Mouse (Mus musculus) embryonic fibroblast, embryonic 13.5 days (primary cell): Measurements from ENCODE around the gene Eef1akmt1.

Source experiments
- CTCF ChIP-seq: IDR thresholded peaks from 2 replicates; pipeline ENCODE4 v1.5.1; 2011; ENCODE audit warnings: mild to moderate bottlenecking, control low read depth, low read length, moderate library complexity, borderline replicate concordance; ENCODE audit not compliant: insufficient read depth
- POLR2A ChIP-seq: IDR thresholded peaks from 2 replicates; pipeline ENCODE4 v1.6.1; 2011; ENCODE audit warnings: low read depth, mild to moderate bottlenecking, control low read depth, low read length, moderate library complexity

GRCm38 (mm10) chr14:57534346-57534745 is 37.1 kb downstream of the Eef1akmt1 start:
- TF ChIP-seq CTCF (no peak), POLR2A (no peak)
